Mouse (Mus musculus) right cerebral cortex, postnatal 4 days (tissue): ENCODE results near the gene Col18a1.
A peak's percentile ranks its signal among the peaks of the same experiment; 100 is the strongest.

ENCODE experiments used
- DNase-seq: peaks from one replicate; pipeline ENCODE4 v3.0.0-alpha.2; 2022

Col18a1 gene

DNA sequence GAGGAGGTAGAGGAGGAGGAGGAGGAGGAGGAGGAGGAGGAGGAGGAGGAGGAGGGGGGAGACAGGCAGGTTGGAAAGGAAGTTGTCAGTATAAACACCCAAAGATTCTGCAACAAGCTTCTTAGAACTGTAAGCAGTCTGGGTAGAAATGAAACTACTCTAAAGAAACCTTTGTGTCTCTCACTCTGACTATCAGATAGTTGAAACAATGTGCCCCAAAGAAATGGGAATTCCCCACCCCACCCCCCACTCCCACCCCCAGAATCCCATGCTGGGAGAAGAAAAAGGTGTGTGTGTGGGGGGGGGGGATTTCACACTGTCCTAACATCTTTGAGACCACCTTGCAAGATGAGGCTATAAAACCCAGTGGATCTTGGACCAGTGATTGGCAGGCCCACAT is 62.0 kb downstream of the Col18a1 start:
- no peak for DNase-seq

DNA sequence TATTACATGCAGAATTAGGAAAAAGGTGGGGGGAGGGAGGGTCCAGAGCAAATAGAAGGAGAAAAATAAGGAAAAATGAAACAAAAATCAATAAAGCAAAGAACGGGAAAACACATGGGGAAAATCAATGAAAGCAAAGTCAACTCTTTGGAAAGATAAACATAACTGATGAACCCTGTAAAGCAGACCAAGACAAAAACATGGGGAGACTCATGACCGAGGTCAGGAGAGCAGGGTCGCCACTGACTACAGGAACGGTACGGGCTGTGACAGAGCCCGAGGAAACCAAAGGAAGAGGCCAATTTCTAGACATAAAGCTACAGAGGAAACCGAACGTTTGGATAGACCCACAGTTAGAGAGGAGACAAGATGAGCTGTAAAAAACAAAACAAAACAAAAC is 62.7 kb downstream of the Col18a1 start:
- DNase-seq: no peak

DNA sequence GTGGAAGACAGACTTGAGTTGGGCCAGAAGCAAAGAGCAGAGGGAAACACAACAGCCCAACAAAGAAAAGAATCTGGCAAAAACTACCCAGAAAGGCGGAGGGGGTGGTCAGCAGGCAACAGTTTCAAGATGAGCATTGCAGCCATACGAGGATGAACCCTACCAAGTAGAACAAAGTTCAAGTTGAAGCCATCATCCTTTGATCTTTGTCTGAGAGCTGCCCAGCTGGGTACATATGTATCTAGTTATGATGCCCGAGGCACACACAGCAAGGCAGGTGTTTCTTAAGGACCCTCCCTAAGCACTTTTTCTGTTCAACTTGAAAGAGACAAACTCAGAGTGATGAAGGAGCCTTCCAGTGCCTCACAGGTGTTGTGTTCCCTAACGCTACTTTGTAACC is 66.6 kb downstream of the Col18a1 start:
- no peak for DNase-seq

DNA sequence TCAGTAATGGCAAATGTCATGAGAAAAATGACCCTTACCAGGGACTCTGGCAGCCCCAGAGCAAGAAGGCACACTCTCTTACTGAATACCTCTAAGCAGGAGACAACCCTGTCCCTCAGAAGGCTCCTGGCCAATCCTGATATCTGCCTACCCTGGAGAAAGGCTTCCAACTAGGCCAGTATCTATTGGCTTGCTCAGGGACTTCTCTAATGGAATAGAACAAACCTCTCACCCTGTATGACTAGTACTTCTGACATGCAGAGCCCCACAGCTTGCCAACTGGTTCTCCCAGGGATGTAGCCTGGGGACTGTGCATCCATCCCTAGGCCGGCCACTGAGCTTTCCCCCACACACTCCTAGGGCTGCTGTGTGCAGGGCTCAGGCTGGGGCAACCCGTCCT is 67.7 kb downstream of the Col18a1 start:
- no peak for DNase-seq

DNA sequence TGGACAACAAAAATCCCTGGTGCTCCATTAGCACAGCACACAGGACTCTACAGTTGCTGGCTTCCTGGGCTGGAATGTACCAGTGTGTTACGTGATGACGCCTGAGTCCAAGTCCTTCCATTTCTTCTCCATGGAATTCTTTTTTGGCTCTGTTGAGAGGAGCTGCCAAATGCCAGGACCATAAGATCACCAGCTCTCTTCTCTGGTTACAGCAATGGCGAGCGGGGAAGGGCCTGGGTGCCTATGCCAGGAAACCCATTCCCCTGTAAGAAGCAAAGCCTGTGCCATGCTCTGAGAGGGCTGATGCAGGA is 68.5 kb downstream of the Col18a1 start:
- DNase-seq: no peak

DNA sequence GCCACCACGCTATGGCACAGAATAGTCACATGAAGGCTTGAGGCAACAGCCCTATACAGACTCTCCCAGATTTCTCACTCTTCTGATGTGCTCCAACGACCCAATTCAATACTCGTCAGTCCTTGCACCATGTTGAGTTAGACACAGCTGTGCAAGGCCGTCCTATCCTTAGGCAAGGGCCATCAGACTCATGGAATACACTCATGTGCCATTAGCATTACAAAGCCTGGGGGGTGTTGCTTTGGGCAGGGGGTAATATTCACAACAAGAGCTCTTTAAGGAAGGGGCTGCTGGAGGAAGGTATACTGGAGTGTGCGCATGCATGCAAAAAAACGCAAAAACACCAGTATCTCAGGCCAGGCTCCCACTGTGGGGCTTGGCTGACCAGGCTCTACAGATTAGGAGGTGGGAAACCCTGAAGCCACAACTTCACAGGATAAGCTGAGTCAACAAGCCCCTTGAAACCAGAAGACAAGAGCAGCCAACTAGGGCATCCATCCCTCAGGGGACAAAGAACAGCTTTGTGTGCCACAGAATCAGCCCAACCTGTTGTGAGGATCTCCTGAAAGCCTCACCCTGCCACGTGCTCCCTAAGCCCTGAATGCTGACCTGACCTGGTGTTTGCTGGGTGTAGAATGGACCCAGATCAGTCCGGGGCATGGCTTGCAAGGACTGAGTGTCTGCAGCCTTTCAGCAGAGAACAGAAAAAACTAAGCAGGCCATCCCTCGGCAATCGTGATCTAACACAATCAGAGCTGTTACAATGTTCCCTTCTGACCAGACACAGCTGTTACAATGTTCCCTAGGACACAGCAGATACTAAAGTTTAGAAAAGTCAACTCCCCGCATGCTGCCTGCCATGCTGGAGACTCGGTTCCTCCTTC is 69.1 kb downstream of the Col18a1 start:
- DNase-seq: no peak

DNA sequence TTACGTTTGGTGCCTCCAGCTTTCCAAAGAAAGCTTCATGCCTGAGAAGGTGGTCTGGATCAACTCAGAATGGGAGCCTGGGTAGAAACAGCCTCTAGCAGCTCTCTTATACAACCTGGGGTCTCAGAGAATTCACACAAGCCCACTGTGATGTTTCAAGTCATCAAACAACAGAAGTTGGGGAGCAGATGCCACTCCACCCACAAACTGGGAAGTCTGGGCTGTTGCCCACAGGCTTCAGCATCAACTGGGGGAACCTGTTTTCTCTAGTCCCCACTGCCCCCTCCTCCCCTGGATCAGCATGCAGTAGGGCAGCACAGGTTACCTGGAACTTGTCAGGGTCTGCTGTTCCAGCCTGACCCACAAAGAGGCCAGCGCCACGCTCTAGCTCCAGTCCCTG is 70.7 kb downstream of the Col18a1 start:
- no peak for DNase-seq

DNA sequence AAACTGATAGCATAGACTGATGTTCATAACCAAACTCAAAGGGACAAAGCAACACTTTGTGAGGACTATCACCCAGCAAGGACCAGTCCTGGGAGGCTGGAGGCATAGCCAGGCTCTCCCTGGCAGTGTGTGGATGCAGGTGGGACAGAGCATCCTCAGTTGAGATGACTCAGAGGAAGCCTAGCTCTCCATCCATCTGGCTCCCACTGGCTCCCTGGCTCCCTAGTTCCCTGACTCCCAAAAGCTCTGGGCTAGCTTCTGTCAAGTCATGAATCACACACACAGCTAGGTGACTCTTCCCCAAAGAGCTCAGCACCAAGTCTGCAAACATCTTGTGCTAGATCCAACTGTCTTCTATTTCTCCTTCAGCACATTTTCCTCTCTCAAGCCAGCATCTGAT is 72.5 kb downstream of the Col18a1 start:
- DNase-seq: no peak

DNA sequence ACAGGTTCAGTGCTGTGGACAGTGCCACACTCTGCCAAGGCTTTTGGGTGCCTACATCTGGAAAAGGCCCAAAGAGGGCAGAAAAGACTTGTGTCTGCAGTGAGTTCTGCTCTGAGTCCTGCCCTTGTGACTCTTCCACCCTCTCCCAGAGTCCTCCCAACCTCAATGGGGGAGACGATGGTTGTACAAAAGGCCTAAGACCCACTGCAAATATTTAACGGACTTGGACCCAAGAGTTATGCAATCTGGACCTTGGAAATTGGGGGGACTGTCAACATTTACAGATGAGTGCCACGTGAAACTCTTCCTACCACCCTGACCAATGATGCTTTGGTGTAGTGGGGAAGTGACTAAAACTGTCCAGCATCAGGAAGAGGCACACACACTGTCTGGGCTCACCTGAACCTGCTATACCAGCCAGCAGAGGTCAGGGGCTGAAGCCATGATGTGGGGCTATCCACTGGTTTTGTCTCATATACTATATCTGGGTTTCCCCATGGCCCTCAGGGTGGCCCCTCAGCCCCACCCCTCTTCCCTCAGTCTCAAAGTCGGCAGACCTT is 74.7 kb downstream of the Col18a1 start:
- no peak for DNase-seq

DNA sequence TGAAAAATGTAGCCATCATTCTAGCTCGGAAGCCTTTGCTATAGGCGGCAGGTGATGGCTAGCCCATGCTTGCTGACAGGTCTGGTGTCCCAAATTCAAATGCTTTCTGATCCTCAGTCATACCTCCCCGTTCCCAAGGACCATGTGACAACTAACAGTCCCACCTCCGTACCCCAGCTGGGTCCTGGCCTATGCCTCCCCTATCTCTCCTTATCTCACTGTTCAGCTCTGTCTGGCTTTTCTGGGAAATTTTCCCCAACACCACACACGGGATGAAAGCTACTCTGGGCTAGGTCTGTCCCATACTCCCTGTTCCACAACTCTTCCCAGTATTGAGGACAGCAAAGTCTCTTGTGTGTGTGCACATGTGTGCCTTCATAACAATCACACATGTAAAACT is 76.3 kb downstream of the Col18a1 start:
- DNase-seq: no peak

DNA sequence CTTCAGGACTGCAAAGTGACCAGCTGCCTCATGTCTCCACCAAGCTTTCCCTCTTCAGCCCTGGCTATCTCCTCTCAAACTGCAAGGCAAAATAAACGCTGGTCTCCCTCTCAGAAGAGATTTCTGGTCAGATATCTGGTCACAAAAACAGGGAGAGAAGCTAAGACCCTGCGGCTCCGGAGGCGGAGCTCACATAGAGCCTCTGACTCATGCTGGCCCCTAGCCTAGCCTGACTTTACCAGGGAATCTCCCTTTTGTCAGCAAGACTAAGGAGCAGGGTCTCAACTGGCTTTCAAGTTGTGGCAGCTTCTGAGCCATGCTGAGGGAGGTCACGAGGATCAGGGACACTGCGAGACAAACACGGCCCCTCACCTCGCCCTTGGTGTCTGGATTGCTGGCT is 77.0 kb downstream of the Col18a1 start:
- DNase-seq: no peak

DNA sequence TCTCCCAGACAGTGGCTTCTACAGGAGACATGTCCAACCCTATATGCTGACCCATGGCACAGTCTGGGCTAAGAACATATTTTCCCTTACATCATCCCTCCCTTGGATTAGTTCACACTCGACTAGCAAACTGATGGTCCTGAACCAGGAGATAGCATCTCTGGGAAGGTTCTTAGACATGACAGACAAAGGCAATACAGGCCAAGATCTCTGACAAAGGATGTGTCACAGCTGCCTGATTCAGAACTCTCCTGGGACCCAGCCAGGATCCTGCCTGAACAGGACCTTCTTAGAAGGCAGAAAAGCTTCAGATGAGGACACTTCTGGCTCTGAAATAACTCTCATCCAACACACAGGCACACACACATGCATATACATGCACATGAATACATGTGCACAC is 81.8 kb downstream of the Col18a1 start:
- no peak for DNase-seq

DNA sequence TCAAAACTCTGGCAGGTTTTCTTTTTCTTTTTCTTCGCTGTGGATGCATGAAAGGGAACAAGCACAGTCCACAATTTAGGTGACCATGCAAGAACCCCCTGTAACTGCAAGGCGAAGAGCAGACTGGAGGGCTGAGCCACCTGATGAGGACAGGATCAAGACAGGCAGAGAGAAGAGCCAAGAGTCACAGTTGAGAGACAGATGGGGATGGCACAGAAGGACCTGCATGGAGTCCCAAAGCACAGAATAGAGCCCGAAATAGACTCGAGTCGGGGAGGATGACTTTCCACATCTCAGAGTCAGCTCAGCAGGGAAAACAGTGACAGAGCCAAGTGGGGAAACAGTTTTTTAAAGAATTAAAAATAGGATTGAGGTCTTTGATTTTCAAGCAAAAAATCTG is 83.4 kb downstream of the Col18a1 start:
- DNase-seq: no peak

DNA sequence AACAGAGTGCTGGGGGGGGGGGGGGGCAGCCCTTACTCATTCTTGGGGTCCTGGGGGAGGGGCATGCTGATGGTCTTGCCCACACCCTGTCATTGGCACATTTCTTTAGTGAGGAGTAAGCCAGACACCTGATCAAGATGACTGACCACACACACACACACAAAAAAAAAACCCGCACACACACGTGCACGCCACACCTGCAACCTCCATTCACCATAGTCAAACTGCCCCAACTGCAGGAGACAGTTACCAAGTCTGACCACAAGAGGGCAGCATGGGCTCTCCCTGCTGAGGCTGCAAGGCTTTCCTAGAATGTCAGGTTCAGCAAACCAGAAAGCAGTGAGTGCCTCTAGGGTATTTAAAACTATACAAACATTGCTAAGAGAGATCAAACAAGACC is 83.9 kb downstream of the Col18a1 start:
- DNase-seq: peak; percentile 80

DNA sequence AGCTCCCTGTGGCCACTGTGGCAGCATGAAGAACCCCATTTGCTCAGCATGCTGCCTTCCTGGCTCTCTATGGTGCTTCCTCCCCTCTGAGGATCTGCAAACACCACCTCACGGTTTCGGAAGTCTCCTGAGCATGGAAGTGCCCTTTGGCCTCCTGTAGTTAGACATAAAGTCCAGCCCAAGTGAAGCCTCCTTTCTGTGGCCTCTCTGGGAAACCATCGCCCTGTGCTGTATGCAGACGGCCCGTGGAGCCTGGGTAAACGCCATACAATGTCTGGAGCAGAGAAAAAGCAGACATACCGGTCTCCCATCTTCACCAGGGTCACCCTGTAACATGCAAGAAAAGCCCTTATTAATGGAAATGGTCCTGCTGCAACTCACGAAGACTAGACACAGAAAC is 87.4 kb downstream of the Col18a1 start:
- no peak for DNase-seq

DNA sequence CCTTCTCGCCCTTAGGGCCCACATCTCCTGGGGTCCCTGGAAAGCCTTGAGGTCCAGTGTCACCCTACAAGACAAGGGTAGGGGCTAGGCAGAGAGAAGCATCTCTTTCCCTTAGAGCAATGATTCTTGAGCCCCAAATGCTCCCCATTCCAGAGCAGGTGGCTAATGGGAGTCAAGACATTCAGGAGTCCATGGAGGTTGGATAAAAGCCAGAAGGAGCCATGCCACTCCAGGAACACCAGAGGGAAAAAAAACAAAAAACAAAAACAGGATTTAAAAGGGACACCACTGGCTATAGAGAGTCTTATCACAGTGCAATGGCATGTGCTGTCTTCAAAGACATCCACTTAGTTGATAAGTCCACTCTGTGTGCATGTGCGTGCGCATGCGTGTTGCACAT is 87.9 kb downstream of the Col18a1 start:
- DNase-seq: no peak

DNA sequence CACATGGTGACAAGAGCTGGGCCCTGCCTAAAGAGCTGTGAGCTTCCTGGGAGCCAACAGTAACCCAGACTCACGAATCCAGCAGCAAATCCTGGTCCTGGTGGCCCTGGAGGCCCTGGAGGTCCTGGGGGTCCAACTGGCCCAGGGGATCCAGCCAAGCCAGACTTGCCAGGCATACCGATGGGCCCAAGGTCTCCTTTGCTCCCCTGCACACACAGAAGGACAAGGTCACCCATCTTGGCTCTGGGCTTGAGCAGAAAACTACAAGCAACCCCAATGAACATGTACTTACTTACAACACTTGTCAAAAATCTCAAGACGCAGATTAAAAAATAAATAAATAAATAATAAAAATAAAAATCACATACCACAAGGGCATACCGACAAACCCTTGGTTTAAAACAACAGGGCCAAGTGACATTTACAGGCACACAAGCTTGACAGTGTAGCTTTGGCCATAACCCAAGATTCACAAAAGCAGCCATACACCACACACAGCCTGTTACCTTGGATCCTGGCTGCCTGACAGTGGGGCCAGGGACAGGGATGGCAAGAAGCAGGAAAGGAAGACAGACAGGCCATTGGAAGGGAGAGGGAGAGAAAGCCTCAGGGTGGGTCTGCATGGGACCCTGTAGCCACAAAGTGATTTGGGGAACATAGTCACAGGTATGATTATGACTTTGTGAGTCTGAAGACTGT is 91.9 kb downstream of the Col18a1 start:
- DNase-seq: no peak

DNA sequence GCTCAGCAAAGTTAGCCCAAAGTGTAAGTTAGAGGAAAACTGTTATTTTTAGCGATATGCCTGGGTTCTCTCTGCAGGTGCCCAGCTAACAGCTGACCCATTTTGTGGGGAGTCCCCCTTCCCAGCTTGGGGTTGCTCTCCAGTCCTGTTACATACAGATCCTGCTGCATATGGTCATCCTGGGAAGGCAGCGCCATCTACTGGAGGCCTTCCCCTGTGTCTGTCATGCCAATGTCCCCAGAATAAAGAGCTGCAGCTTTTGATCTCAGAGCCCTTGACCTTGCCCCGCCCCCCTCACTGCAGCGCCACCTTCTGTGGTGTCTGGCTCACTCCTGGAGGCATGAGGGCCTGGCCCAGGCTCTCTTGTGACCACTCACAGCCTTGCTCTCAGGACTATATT is 96.3 kb downstream of the Col18a1 start:
- peak; percentile 71 for DNase-seq

DNA sequence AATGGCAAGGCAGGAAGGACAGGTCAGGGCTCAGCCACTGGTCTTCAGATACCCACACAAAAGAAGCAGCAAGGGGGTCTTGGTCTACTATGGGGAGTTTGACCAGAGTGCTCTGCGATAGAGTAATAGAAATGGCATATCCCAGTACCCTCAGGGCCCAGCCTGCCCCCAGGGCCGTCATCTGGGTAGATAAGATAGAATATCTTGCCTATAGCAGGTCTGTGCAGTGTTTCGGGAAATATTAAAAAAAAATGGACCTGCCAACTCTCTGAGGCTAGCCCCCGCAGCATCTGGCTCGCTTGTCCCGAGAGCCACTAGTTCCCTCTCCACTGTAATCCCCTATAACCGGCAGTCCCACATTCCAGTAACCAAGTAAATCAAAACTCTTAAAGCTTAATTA is 97.9 kb downstream of the Col18a1 start:
- no peak for DNase-seq

DNA sequence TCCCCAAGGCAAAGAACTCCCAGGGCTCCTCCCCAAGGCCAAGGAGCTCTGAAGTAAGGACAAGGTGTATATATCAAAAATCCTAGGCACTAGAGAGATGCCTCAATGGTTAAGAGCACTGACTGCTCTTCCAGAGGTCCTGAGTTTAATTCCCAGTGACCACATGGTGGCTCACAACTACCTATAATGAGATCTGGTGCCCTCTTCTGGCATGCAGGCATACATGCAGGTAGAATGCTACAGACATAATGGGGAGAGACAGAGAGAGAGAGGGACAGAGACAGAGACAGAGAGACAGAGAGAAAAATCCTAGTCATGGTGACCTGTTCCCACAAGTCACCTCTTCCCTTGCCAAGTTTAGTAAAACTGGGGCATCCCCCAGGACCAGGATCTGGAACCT is 101.7 kb downstream of the Col18a1 start:
- no peak for DNase-seq

DNA sequence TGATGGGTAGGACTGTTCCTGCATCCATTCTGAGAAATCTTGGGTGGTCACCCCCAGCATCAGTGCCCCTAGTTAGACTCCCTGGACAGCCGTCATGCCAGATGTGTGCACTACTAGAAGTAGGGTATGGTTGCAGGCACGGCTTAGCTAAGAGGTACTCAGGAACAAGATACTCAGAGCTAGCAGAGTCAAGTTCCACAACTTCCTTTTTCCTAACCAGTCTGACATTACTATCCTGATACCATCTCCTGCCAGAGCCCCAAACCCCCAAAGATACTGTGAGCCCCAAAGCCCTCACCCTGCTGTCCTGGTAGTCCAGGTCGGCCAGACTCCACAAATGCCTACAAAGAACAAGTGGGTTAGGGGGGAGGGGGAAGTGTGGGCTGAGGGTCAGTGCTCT is 102.1 kb downstream of the Col18a1 start:
- no peak for DNase-seq

DNA sequence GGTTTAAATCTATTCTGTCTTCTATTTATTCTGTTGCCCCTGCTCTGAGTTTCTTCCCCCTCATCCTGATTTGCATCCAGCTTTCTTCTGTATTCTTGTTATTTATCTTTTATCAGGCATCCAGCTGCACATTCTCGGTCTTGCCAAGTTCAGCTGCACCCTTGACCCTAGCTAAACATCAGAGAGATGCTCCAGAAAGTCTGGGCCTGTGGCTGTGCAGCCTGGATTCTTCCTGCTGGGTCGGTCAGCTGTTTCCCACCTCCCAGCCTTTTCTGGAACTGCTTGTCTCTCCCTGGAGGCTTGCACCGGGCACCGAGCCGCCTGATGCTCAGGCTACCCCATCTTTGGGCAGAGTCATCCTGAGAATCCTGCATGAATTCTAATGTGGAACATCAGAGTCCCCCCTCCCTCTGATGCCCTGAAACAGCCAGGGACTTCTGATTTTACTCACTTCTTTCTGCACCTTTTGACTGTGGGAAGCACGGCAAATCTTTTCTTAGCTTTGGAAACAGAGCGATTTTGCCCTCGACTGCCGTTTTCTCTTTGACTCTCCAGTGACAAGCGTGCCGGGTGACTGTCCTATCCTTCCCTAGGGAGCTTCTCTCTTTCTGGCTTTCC is 103.8 kb downstream of the Col18a1 start:
- no peak for DNase-seq

DNA sequence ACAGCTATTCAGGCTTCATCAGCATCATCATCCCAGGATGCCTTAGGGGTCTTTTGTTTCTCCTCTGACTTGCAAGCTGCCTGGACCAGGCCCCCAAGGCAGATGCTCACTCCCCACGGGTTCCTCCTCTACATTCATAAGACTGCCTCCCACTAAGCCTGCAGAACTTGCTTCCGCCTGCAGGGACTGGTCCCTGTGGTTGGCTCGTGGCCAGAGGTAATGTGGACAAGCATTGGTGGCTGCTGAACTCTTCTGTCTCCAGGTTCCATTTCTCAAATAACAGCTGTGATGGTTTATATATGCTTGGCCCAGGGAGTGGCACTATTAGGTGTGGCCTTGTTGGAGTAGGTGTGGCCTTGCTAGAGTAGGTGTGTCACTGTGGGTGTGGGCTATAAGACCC is 104.9 kb downstream of the Col18a1 start:
- DNase-seq: peak; percentile 26

DNA sequence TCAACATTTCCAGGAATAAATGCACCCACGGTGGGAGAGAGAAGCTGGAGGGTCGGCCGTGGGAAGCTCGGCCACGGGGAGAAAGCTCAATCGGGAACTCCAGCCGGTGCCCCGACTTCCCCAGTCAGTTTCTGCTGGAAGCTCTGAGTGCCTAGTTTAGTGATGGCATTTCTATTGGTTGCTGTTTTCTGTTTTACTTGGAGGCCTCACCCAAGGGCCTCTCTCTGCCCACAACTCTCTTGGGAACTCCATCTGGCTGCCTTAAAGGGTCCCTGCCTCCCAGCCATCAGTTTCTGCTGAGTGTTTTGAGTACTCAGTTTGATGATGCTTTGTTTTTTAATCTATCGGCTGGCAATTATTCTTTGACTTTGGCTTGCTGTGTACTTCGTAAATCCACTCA is 109.6 kb downstream of the Col18a1 start:
- DNase-seq: no peak
